Mouse (Mus musculus): ENCODE measurements at regions not wholly inside any gene's neighbourhood (a gene's known extent, or its start where the extent isn't known, plus 50 kb on each side); places are given as distances from the start of the nearest gene placed in this dataset.
"Not testable (repeated sequence)": the region's sequence is repeated elsewhere in the genome, so short reads cannot be mapped to it uniquely, and the experiment has no call there.

GRCm38 (mm10) chr1:177501288-177501687 lies 59.1 kb downstream of the Zbtb18 start:
- CTCF ChIA-PET: interaction anchor here (0.7 kb wide), 1 partner anchor 414 kb away, joined by 4 read pairs; no protein-coding TSS in a partner anchor

- CTCF ChIA-PET: no interaction called here
Observed at GRCm38 (mm10) chr1:177503946-177504345, 61.8 kb downstream of the Zbtb18 start.

GRCm38 (mm10) chr1:177504743-177505142 lies 62.6 kb downstream of the Zbtb18 start:
- CTCF ChIA-PET: no interaction called here

GRCm38 (mm10) chr1:177507398-177507797 lies 65.2 kb downstream of the Zbtb18 start:
- CTCF ChIA-PET: not testable (repeated sequence)

GRCm38 (mm10) chr1:177509786-177510185 lies 67.6 kb downstream of the Zbtb18 start:
- CTCF ChIA-PET: interaction anchor here (0.6 kb wide), 1 partner anchor 72 kb away, joined by 3 read pairs; no protein-coding TSS in a partner anchor

GRCm38 (mm10) chr1:177512116-177512515 lies 70.0 kb downstream of the Zbtb18 start:
- CTCF ChIA-PET: no interaction called here

GRCm38 (mm10) chr1:177517934-177518610 lies 75.9 kb downstream of the Zbtb18 start:
- CTCF ChIA-PET: no interaction called here

GRCm38 (mm10) chr1:177518897-177519513 lies 76.9 kb downstream of the Zbtb18 start:
- CTCF ChIA-PET: no interaction called here

- CTCF ChIA-PET: no interaction called here
Observed at GRCm38 (mm10) chr1:177521110-177521509, 79.0 kb downstream of the Zbtb18 start.

- CTCF ChIA-PET: no interaction called here
Observed at GRCm38 (mm10) chr1:177525141-177525540, 83.0 kb downstream of the Zbtb18 start.

GRCm38 (mm10) chr1:177531791-177532190 lies 89.6 kb downstream of the Zbtb18 start:
- CTCF ChIA-PET: no interaction called here

GRCm38 (mm10) chr1:177532656-177533055 lies 90.5 kb downstream of the Zbtb18 start:
- CTCF ChIA-PET: no interaction called here

- CTCF ChIA-PET: no interaction called here
Observed at GRCm38 (mm10) chr1:177533332-177533731, 91.2 kb downstream of the Zbtb18 start.

GRCm38 (mm10) chr1:177545031-177545735 lies 103.0 kb downstream of the Zbtb18 start:
- CTCF ChIA-PET: no interaction called here

GRCm38 (mm10) chr1:177547716-177548115 lies 105.6 kb downstream of the Zbtb18 start:
- CTCF ChIA-PET: no interaction called here

- CTCF ChIA-PET: no interaction called here
Observed at GRCm38 (mm10) chr1:177555471-177556291, 113.5 kb downstream of the Zbtb18 start.

GRCm38 (mm10) chr1:177557432-177557831 lies 115.3 kb downstream of the Zbtb18 start:
- CTCF ChIA-PET: interaction anchor here (0.6 kb wide), 1 partner anchor 68 kb away, joined by 10 read pairs; no protein-coding TSS in a partner anchor

- CTCF ChIA-PET: no interaction called here
Observed at GRCm38 (mm10) chr1:177557856-177558255, 115.7 kb downstream of the Zbtb18 start.

- CTCF ChIA-PET: no interaction called here
Observed at GRCm38 (mm10) chr1:177561716-177562588, 119.8 kb downstream of the Zbtb18 start.

GRCm38 (mm10) chr1:177562589-177562912 lies 120.4 kb downstream of the Zbtb18 start:
- CTCF ChIA-PET: interaction anchor here (0.6 kb wide), 1 partner anchor 108 kb away, joined by 4 read pairs; no protein-coding TSS in a partner anchor

GRCm38 (mm10) chr1:177565678-177566077 lies 123.5 kb downstream of the Zbtb18 start:
- CTCF ChIA-PET: no interaction called here

All from spleen, embryonic (tissue).